Comparison of ENCODE assay signal across 24 mouse cellular contexts in genomic region chr15:88160291-88160690, GRCm38 (mm10).
"Had no signal": no experiment of that assay in that cellular context is flagged by ENCODE, and none has a peak within 500 bp of the region (broad histone marks: within the 10 kb centered on the region; RNA-seq: fewer than 3 reads in every experiment).

No protein-coding gene starts in this region.

- H3K27me3 ChIP-seq: limb, embryonic 13.5 days; liver, embryonic 12.5 days; liver, embryonic 15.5 days; lung, embryonic 15.5 days; megakaryocyte, embryonic 14.5 days; midbrain, embryonic 13.5 days; neural tube, embryonic 13.5 days; stomach, embryonic 15.5 days had no signal

- H3K4me2 ChIP-seq: limb, embryonic 13.5 days; liver, embryonic 12.5 days; liver, embryonic 15.5 days; lung, embryonic 15.5 days; midbrain, embryonic 13.5 days; neural tube, embryonic 13.5 days; stomach, embryonic 15.5 days had no signal

- H3K36me3 ChIP-seq: limb, embryonic 10.5 days; limb, embryonic 13.5 days; liver, embryonic 12.5 days; liver, embryonic 15.5 days; lung, embryonic 15.5 days; midbrain, embryonic 10.5 days; midbrain, embryonic 13.5 days; neural tube, embryonic 13.5 days; stomach, embryonic 15.5 days had no signal

- H3K9ac ChIP-seq: limb, embryonic 13.5 days; liver, embryonic 12.5 days; liver, embryonic 15.5 days; lung, embryonic 15.5 days; midbrain, embryonic 13.5 days; neural tube, embryonic 13.5 days; stomach, embryonic 15.5 days had no signal

- H3K27ac ChIP-seq: left cerebral cortex, adult 2 months; limb, embryonic 10.5 days; limb, embryonic 13.5 days; liver, embryonic 12.5 days; liver, embryonic 15.5 days; lung, embryonic 15.5 days; midbrain, embryonic 10.5 days; midbrain, embryonic 13.5 days; neural tube, embryonic 13.5 days; stomach, embryonic 15.5 days had no signal

- ATAC-seq: liver, embryonic 12.5 days; midbrain, embryonic 13.5 days; midbrain, embryonic 16.5 days had no signal

- H3K4me3 ChIP-seq: left cerebral cortex, adult 2 months; limb, embryonic 10.5 days; limb, embryonic 13.5 days; liver, embryonic 12.5 days; liver, embryonic 15.5 days; lung, embryonic 15.5 days; megakaryocyte, embryonic 14.5 days; midbrain, embryonic 10.5 days; midbrain, embryonic 13.5 days; myocyte; neural tube, embryonic 13.5 days; stomach, embryonic 15.5 days had no signal

- H3K9me3 ChIP-seq: limb, embryonic 10.5 days; limb, embryonic 13.5 days; lung, embryonic 15.5 days; midbrain, embryonic 10.5 days; midbrain, embryonic 13.5 days; neural tube, embryonic 13.5 days; stomach, embryonic 15.5 days had no signal

- H3K4me1 ChIP-seq: limb, embryonic 10.5 days; limb, embryonic 13.5 days; liver, embryonic 12.5 days; liver, embryonic 15.5 days; lung, embryonic 15.5 days; megakaryocyte, embryonic 14.5 days; midbrain, embryonic 10.5 days; midbrain, embryonic 13.5 days; neural tube, embryonic 13.5 days; stomach, embryonic 15.5 days had no signal

- DNase-seq: kidney, adult 9 months; kidney, postnatal 14 days; kidney, postnatal 4 days; liver; lung, adult 18-20 months; lung, postnatal 10 days; lung, postnatal 36 days; retina, postnatal 1 day; right cerebral cortex, postnatal 25 days; spleen, adult 18-20 months; thymus, postnatal 25 days had no signal
